In the genomic region with DNA sequence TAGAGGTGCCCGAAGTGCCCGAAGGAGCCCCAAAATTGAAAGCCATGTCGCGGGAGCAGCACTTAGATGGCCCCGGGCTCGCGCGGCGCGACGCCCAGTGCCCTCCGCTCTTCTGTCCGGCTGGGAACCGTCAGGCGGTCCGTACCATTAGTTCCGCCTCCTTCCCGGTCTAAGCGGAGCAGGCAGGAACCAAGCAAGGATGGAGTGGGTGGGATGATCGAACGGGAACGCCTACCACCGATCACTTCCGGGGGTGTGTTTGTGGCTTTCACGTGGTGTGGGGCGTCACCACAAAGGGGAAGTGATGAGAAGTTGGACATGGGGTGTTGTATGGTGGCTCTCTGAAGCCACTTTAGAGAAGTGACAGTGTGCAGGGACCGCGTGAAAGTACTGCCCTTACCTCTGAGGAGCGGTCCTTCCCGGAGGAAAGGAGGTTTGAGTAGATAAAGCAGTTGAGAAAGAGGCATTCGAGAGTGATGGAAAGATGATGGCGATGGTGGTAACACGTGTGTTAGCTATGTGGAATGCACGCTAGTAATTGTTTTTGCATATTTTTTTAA, we compare ENCODE assay signal across 8 mouse cellular contexts. TPM values are rescaled to one million over a fixed set of nuclear protein-coding genes. Genes with fewer than 3 reads are reported as not detected.
DNase-seq lines count a peak whose midpoint lies in the region; ATAC-seq and TF ChIP-seq lines count a peak whose summit lies in the region.

A gene (minus strand): TSS at position 195 of the 560 bp plus-strand sequence.

- H3K27me3 ChIP-seq in heart, embryonic 12.5 days (replicated peaks) = no peaks in the 10 kb centered on the region
- H3K27me3 ChIP-seq in kidney, postnatal 0 days (ENCODE audit: insufficient read depth, low read length) = no peaks in the 10 kb centered on the region
- H3K27me3 ChIP-seq in liver, embryonic 11.5 days (replicated peaks; ENCODE audit: control insufficient read depth, insufficient read depth, low read length) = no peaks in the 10 kb centered on the region
- no peaks in the 10 kb centered on the region for H3K27me3 ChIP-seq in stomach, embryonic 14.5 days (ENCODE audit: control insufficient read depth, insufficient read depth, low read length)

- H3K9ac ChIP-seq in heart, embryonic 12.5 days = peak within 1 kb of the TSS; percentile 90
- H3K9ac ChIP-seq in kidney, postnatal 0 days (ENCODE audit: low read depth, low read length) = peak within 1 kb of the TSS; percentile 81
- H3K9ac ChIP-seq in liver, embryonic 11.5 days (ENCODE audit: low read depth, low read length) = peak within 1 kb of the TSS; percentile 96
- H3K9ac ChIP-seq in stomach, embryonic 14.5 days (replicated peaks; ENCODE audit: low read depth, low read length) = peak within 1 kb of the TSS; percentile 84

- peaks cover 8% of the 10 kb centered on the region; the same call in 1 of the 2 replicates for H3K36me3 ChIP-seq in heart, embryonic 12.5 days
- no peaks in the 10 kb centered on the region for H3K36me3 ChIP-seq in kidney, postnatal 0 days (ENCODE audit: insufficient read depth, low read length)
- H3K36me3 ChIP-seq in liver, embryonic 11.5 days (ENCODE audit: control insufficient read depth, insufficient read depth, low read length) = no peaks in the 10 kb centered on the region
- no peaks in the 10 kb centered on the region for H3K36me3 ChIP-seq in stomach, embryonic 14.5 days (ENCODE audit: control insufficient read depth, insufficient read depth, low read length)

- peak within 1 kb of the TSS; percentile 80 for H3K27ac ChIP-seq in heart, embryonic 12.5 days (ENCODE audit: poor library complexity, severe bottlenecking)
- peak within 1 kb of the TSS; percentile 89 for H3K27ac ChIP-seq in kidney, postnatal 0 days
- peak within 1 kb of the TSS; percentile 91 for H3K27ac ChIP-seq in liver, embryonic 11.5 days (ENCODE audit: low read depth, low read length)
- H3K27ac ChIP-seq in stomach, embryonic 14.5 days (ENCODE audit: low read length) = peak within 1 kb of the TSS; percentile 24; the same call in 1 of the 2 replicates

- peak; percentile 96 for DNase-seq in CD4-positive helper T cell, adult 2 months (ENCODE audit: low read depth, low spot score)
- peak; percentile 92 for DNase-seq in brain, embryonic 18.5 days (ENCODE audit: low read depth, low spot score)
- DNase-seq in kidney, postnatal 0 days (ENCODE audit: low spot score) = peak; percentile 98
- peak; percentile 96 for DNase-seq in liver, embryonic 11.5 days (ENCODE audit: low spot score)
- peak; percentile 97 for DNase-seq in naive thymus-derived CD4-positive, alpha-beta T cell, adult 2 months (ENCODE audit: low read depth)

- TF ChIP-seq CTCF in kidney, postnatal 0 days (IDR thresholded peaks at IDR 0.05; ENCODE audit: low read depth) = no peak

- peaks cover 7% of the 10 kb centered on the region; the same call in 1 of the 2 replicates for H3K4me1 ChIP-seq in heart, embryonic 12.5 days (replicated peaks)
- H3K4me1 ChIP-seq in kidney, postnatal 0 days (replicated peaks; ENCODE audit: insufficient read depth, low read length) = no peaks in the 10 kb centered on the region
- peaks cover 15% of the 10 kb centered on the region for H3K4me1 ChIP-seq in liver, embryonic 11.5 days (replicated peaks; ENCODE audit: control insufficient read depth, insufficient read depth, low read length)
- H3K4me1 ChIP-seq in stomach, embryonic 14.5 days (ENCODE audit: control insufficient read depth, insufficient read depth, low read length) = peaks cover 4% of the 10 kb centered on the region; the same call in 1 of the 2 replicates

- H3K4me2 ChIP-seq in heart, embryonic 12.5 days = peak within 1 kb of the TSS; percentile 73
- peak within 1 kb of the TSS; percentile 85 for H3K4me2 ChIP-seq in kidney, postnatal 0 days (ENCODE audit: low read length)
- H3K4me2 ChIP-seq in liver, embryonic 11.5 days = peak within 1 kb of the TSS; percentile 85
- peak within 1 kb of the TSS; percentile 73 for H3K4me2 ChIP-seq in stomach, embryonic 14.5 days (replicated peaks; ENCODE audit: low read depth, low read length)

- H3K9me3 ChIP-seq in heart, embryonic 12.5 days (replicated peaks) = no peaks in the 10 kb centered on the region
- no peaks in the 10 kb centered on the region for H3K9me3 ChIP-seq in kidney, postnatal 0 days (replicated peaks; ENCODE audit: low read length)
- no peaks in the 10 kb centered on the region for H3K9me3 ChIP-seq in liver, embryonic 11.5 days (ENCODE audit: control insufficient read depth, low read length)
- no peaks in the 10 kb centered on the region for H3K9me3 ChIP-seq in stomach, embryonic 14.5 days (ENCODE audit: control insufficient read depth, low read depth, low read length)

- H3K4me3 ChIP-seq in heart, embryonic 12.5 days = peak within 1 kb of the TSS; percentile 92
- H3K4me3 ChIP-seq in kidney, postnatal 0 days (replicated peaks; ENCODE audit: low read depth, low read length) = peak within 1 kb of the TSS; percentile 99
- peak within 1 kb of the TSS; percentile 93 for H3K4me3 ChIP-seq in liver, embryonic 11.5 days (ENCODE audit: low read depth, low read length)
- H3K4me3 ChIP-seq in stomach, embryonic 14.5 days (ENCODE audit: low read depth, low read length) = peak within 1 kb of the TSS; percentile 91

- peak; percentile 96 for ATAC-seq in erythroid progenitor cell, adult 5-6 weeks (replicated peaks; ENCODE audit: low FRiP score, poor library complexity, severe bottlenecking)
- peak; percentile 98 for ATAC-seq in heart, embryonic 12.5 days (ENCODE audit: insufficient number of reproducible peaks, low FRiP score)
- peak; percentile 99 for ATAC-seq in kidney, postnatal 0 days (replicated peaks; ENCODE audit: low FRiP score, low read depth)
- peak; percentile 97 for ATAC-seq in liver, embryonic 11.5 days (replicated peaks; ENCODE audit: low FRiP score)
- ATAC-seq in stomach, embryonic 14.5 days (ENCODE audit: insufficient number of reproducible peaks, insufficient read depth, low FRiP score, low read depth) = peak; percentile 99

- WGBS in heart, embryonic 12.5 days = under 1% methylated on average over 34 of the region's 34 CpGs
- WGBS in kidney, postnatal 0 days = 1% methylated on average over 34 of the region's 34 CpGs
- under 1% methylated on average over 34 of the region's 34 CpGs for WGBS in liver, embryonic 11.5 days
- WGBS in stomach, embryonic 14.5 days = under 1% methylated on average over 34 of the region's 34 CpGs

RNA-seq across cellular contexts. Expression of the gene that starts here (rescaled TPM):
- 22.3 and 32.3 TPM in 2 replicates for total RNA-seq in erythroid progenitor cell, adult 5-6 weeks (2015; ENCODE audit: low replicate concordance)
- 16.3 and 19.8 TPM in 2 replicates for total RNA-seq in erythroid progenitor cell, adult 5-6 weeks (2017; ENCODE audit: low replicate concordance)
- polyA plus RNA-seq in heart, embryonic 12.5 days (2016; fragmentation: Nextera tagmentation; extraction: Ambion mirVana) = 42.6 and 44.6 TPM in 2 replicates
- 37.3 and 40.4 TPM in 2 replicates for polyA plus RNA-seq in kidney, postnatal 0 days (2015; fragmentation: Nextera tagmentation; extraction: Ambion mirVana)
- 72.5 and 82.5 TPM in 2 replicates for polyA plus RNA-seq in liver, embryonic 11.5 days (2014; fragmentation: Nextera tagmentation; extraction: Ambion mirVana)
- 53.5 and 55.2 TPM in 2 replicates for polyA plus RNA-seq in stomach, embryonic 14.5 days (2014; fragmentation: Nextera tagmentation; extraction: Ambion mirVana)

Comparison
In these comparisons a context has a peak if more than half of its experiments do, and no peak if none do; other contexts are left out.
1. Peak in every context shown above with its lines: DNase-seq, ATAC-seq, H3K4me3 ChIP-seq and H3K27ac ChIP-seq.
2. H3K27ac ChIP-seq: peak in every context shown above with its lines; median percentile 91 in liver, embryonic 11.5 days; 89 in kidney, postnatal 0 days; 80 in heart, embryonic 12.5 days; 24 in stomach, embryonic 14.5 days.